9 mouse cellular contexts compared by ENCODE assay signal in the genomic region with DNA sequence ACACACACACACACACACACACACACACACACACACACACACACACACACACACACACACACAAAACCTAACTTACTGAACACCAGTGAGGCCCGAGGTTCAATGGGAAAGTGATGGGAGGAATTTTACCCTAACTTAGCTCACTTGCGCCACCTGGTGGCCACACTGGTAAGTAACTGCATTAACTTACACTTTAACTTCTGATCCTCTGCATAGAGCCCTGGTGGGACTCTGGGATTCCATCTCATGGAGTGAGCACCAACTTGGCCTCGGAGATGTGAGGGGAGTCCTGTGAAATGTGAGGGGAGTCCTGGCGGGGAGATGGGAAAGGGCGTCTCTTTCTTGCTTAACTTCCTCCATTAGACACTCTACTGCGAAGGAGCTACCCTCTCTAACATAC. TPM values are rescaled to one million over a fixed set of nuclear protein-coding genes. Genes with fewer than 3 reads are reported as not detected.
DNase-seq lines count a peak whose midpoint lies in the region; ATAC-seq and TF ChIP-seq lines count a peak whose summit lies in the region.
"Had no signal": no experiment of that assay in that cellular context is flagged by ENCODE, and none has a peak within 500 bp of the region (broad histone marks: within the 10 kb centered on the region; RNA-seq: fewer than 3 reads in every experiment).

No protein-coding gene starts in this region.

- no peaks in the 10 kb centered on the region for H3K4me1 ChIP-seq in bone marrow macrophage, adult 2 months (ENCODE audit: control insufficient read depth, insufficient read depth, low read length)
- H3K4me1 ChIP-seq in embryonic facial prominence, embryonic 14.5 days (ENCODE audit: control insufficient read depth, insufficient read depth, low read length): no peaks in the 10 kb centered on the region
- H3K4me1 ChIP-seq in hindbrain, embryonic 10.5 days (replicated peaks): peaks cover 13% of the 10 kb centered on the region

- TF ChIP-seq CTCF in bone marrow macrophage, adult 2 months (IDR thresholded peaks at IDR 0.05; ENCODE audit: low read depth, low read length): peak; percentile 45; the same call in 1 of the 2 replicates

- no peak overlapping the region for H3K9ac ChIP-seq in embryonic facial prominence, embryonic 14.5 days (ENCODE audit: low read depth, low read length)
- H3K9ac ChIP-seq: heart, embryonic 15.5 days had no signal

- peaks cover 17% of the 10 kb centered on the region for H3K36me3 ChIP-seq in embryonic facial prominence, embryonic 14.5 days (ENCODE audit: control insufficient read depth, insufficient read depth, low read length)
- H3K36me3 ChIP-seq in hindbrain, embryonic 10.5 days: peaks cover 38% of the 10 kb centered on the region

- no peaks in the 10 kb centered on the region for H3K27me3 ChIP-seq in embryonic facial prominence, embryonic 14.5 days (replicated peaks; ENCODE audit: control insufficient read depth, insufficient read depth, low read length)
- H3K27me3 ChIP-seq in hindbrain, embryonic 10.5 days (ENCODE audit: insufficient read depth, poor library complexity, severe bottlenecking): no peaks in the 10 kb centered on the region
- H3K27me3 ChIP-seq: heart, embryonic 15.5 days had no signal

- H3K4me2 ChIP-seq in embryonic facial prominence, embryonic 14.5 days (ENCODE audit: low read depth, low read length): no peak overlapping the region
- H3K4me2 ChIP-seq: heart, embryonic 15.5 days had no signal

- no peak overlapping the region for H3K4me3 ChIP-seq in bone marrow macrophage, adult 2 months (ENCODE audit: insufficient read depth, low read length)
- no peak overlapping the region for H3K4me3 ChIP-seq in embryonic facial prominence, embryonic 14.5 days (ENCODE audit: low read depth, low read length)
- no peak overlapping the region for H3K4me3 ChIP-seq in hindbrain, embryonic 10.5 days
- H3K4me3 ChIP-seq: heart, embryonic 15.5 days had no signal

- H3K27ac ChIP-seq in bone marrow macrophage, adult 2 months (ENCODE audit: insufficient read depth, low read depth, low read length): no peak overlapping the region
- H3K27ac ChIP-seq in embryonic facial prominence, embryonic 14.5 days (replicated peaks; ENCODE audit: low read depth, low read length): no peak overlapping the region
- H3K27ac ChIP-seq in hindbrain, embryonic 10.5 days: no peak overlapping the region
- H3K27ac ChIP-seq: heart, embryonic 15.5 days had no signal

- TF ChIP-seq POLR2A in bone marrow macrophage, adult 2 months (IDR thresholded peaks at IDR 0.05; ENCODE audit: borderline replicate concordance, low read depth, low read length): no peak

- peak; percentile 45; the same call in 1 of the 2 replicates for ATAC-seq in embryonic facial prominence, embryonic 14.5 days (ENCODE audit: low read depth)

- 29% methylated on average over 6 of the region's 6 CpGs for WGBS in embryonic facial prominence, embryonic 14.5 days
- 27% methylated on average over 6 of the region's 6 CpGs for WGBS in hindbrain, embryonic 10.5 days

- peak; percentile 88 for DNase-seq in ES-CJ7 (ENCODE audit: low read depth, low spot score)
- DNase-seq in embryonic facial prominence, embryonic 14.5 days (ENCODE audit: low spot score): peak; percentile 92
- DNase-seq in hindbrain, embryonic 10.5 days (ENCODE audit: low spot score): peak; percentile 82
- DNase-seq in layer of hippocampus, postnatal 10 days (ENCODE audit: low spot score in 2 of 2): peak; percentile 88 to 91
- peak; percentile 67 to 81 for DNase-seq in lung, postnatal 4 days
- DNase-seq in right cerebral cortex, postnatal 10 days (ENCODE audit: low spot score in 2 of 2): peak; percentile 80 to 88
- peak; percentile 84 for DNase-seq in urinary bladder, postnatal 14 days (ENCODE audit: low spot score)

- H3K9me3 ChIP-seq in embryonic facial prominence, embryonic 14.5 days (ENCODE audit: control insufficient read depth, low read length): no peaks in the 10 kb centered on the region
- H3K9me3 ChIP-seq in hindbrain, embryonic 10.5 days: no peaks in the 10 kb centered on the region
- H3K9me3 ChIP-seq: heart, embryonic 15.5 days had no signal

RNA-seq across cellular contexts. Expression of a gene that starts 38.5 kb away (rescaled TPM):
- not detected in 2 replicates for polyA plus RNA-seq in bone marrow macrophage, adult 2 months (2012; ENCODE audit: insufficient read depth, insufficient read length, missing spikeins)
- polyA plus RNA-seq in embryonic facial prominence, embryonic 14.5 days (2014; fragmentation: Nextera tagmentation; extraction: Ambion mirVana): 0.14 TPM in 1 of 2 replicates, not detected in the other
- not detected in 2 replicates for polyA plus RNA-seq in hindbrain, embryonic 10.5 days (2016; fragmentation: Nextera tagmentation; extraction: Ambion mirVana)
- total RNA-seq in layer of hippocampus, postnatal 10 days (2021): not detected

RNA-seq across cellular contexts. Expression of a gene that starts 47.2 kb away (rescaled TPM):
- 5.3 and 5.7 TPM in 2 replicates for polyA plus RNA-seq in bone marrow macrophage, adult 2 months (2012; ENCODE audit: insufficient read depth, insufficient read length, missing spikeins)
- 20.7 and 21.1 TPM in 2 replicates for polyA plus RNA-seq in embryonic facial prominence, embryonic 14.5 days (2014; fragmentation: Nextera tagmentation; extraction: Ambion mirVana)
- polyA plus RNA-seq in hindbrain, embryonic 10.5 days (2016; fragmentation: Nextera tagmentation; extraction: Ambion mirVana): 35.7 and 40.3 TPM in 2 replicates
- total RNA-seq in layer of hippocampus, postnatal 10 days (2021): 10 to 100 TPM; 20.3 to 20.6 TPM
